Mouse (Mus musculus) NIH3T3 (cell line): ENCODE results near the gene Tdpoz5.
"Not testable (repeated sequence)": the region's sequence is repeated elsewhere in the genome, so short reads cannot be mapped to it uniquely, and the experiment has no call there.

Source experiments
- DNase-seq: peaks from one replicate; pipeline ENCODE4 v3.0.0-alpha.2; 2012; ENCODE audit warnings: low read depth

Tdpoz5 gene

GRCm38 (mm10) chr3:93961214-93961613, at the start of gene Tdpoz5:
Gene Tdpoz5 (minus strand): TSS chr3:93961314.
- DNase-seq, result not testable (repeated sequence)

- not testable (repeated sequence) for DNase-seq
These were observed 7.8 kb upstream of the Tdpoz5 start for GRCm38 (mm10) chr3:93968938-93969337.

GRCm38 (mm10) chr3:93943443-93943842, 17.7 kb downstream of the Tdpoz5 start, which contains the start of gene Gm9117:
Gene Gm9117 (minus strand): TSS chr3:93943543.
- not testable (repeated sequence) for DNase-seq

- not testable (repeated sequence) for DNase-seq
These were observed 22.7 kb downstream of the Tdpoz5 start for GRCm38 (mm10) chr3:93938386-93938785.
